Mouse (Mus musculus) ovary, adult 2 months (tissue): Measurements from ENCODE around the gene Armc12. TPM values are rescaled to one million over a fixed set of nuclear protein-coding genes. Genes with fewer than 3 reads are reported as not detected.

Experiments
- polyA plus RNA-seq: library from polyadenylated mRNA; depleted of rRNA; stranded (reverse); fragments of >200 nt; gene quantifications from 2 replicates; pipeline ENCODE4 v1.2.3, GENCODE M21; 2012; rRNA removed

Armc12 gene
- polyA plus RNA-seq, result 0.14 and 0.32 TPM in 2 replicates

GRCm38 (mm10) chr17:28530506-28530905 lies at the start of gene Armc12:
TSS of gene Armc12 (plus strand) at chr17:28530806.

GRCm38 (mm10) chr17:28517441-28517955 lies 13.1 kb upstream of the Armc12 start, which contains the start of gene Fkbp5:
TSS of gene Fkbp5 (minus strand) at chr17:28517527.

DNA sequence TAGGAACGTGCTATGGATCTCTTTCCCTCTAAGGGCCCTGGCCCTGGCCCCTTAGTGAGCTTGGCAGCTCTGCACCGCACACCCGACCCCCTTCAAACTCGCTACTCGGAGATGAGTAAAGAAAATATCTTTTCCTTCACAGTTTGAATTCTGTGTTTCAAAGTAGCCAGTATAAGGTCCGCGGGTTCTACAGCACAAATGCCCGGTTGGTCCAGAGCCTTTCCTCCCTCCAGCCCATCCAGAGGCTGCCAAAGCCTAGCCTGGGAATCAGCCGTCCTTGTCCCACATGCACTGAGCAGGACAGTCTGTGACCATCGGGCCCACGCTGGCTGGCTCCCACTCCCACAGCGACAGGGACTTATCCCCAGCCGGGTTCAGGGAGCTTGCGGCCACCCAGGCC lies 18.5 kb downstream of the Armc12 start, which contains the start of gene Clpsl2:
Gene Clpsl2 (plus strand): TSS at position 301 of the 400 bp plus-strand sequence.

GRCm38 (mm10) chr17:28560598-28560997 lies 30.0 kb downstream of the Armc12 start, which contains the start of gene Clps:
TSS of gene Clps (minus strand) at chr17:28560766.

DNA sequence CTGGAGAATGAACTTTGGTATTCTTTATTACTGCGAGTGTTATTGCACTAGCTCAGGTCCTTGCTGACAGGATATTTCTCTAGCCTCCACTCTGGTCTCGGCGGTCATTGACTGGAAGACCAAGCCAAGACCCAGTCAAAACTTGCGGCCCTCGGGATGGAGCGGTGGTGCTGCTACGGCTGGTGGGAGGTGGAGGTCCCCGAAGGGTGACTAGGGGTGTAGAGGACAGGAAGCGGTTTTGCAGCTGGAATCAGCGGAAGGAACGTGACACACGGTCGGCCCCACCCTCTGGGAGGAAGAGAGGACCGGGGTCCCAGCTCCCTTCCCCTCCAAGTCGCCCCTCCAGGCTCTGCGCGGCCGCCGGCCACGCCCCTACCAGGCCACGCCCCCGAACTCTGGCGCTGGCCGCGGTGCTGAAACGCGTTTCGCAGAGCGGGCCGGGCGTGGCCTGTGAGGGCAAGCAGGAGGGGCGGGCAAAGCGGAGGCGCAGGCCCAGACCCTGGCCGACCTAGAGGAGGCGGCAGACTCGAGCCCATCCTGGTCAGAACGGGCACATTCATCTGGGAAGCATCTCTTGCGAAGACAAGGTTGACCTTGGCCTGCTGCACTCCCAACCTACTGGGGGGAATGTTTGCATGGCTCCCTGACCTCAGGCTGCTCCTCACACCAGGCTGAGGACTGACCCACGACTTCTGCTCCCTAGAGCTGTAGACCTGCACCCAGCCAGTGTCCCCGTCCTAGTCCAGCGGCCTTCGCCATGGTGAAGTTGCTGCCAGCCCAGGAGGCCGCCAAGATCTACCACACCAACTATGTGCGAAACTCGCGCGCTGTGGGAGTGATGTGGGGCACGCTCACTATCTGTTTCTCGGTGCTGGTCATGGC lies 44.9 kb downstream of the Armc12 start, which contains the start of gene Lhfpl5:
Gene Lhfpl5 (plus strand): TSS at position 398 of the 882 bp plus-strand sequence.

Other genes with a start within 250 kb of the Armc12 start
- 28.9 and 31.7 TPM in 2 replicates for gene Fance, start 217.3 kb upstream of the Armc12 start, polyA plus RNA-seq
- 4,084 and 8,432 TPM in 2 replicates for gene Rpl10a, start 202.3 kb upstream of the Armc12 start, polyA plus RNA-seq
- 34.2 and 40.1 TPM in 2 replicates for gene Tead3, start 180.0 kb upstream of the Armc12 start, polyA plus RNA-seq
- 3.7 and 4.1 TPM in 2 replicates for gene Tulp1, start 165.6 kb upstream of the Armc12 start, polyA plus RNA-seq
- gene Fkbp5, start 13.3 kb upstream of the Armc12 start, polyA plus RNA-seq, result 188 and 212 TPM in 2 replicates
- gene Clpsl2, start 18.6 kb downstream of the Armc12 start, polyA plus RNA-seq, result not detected in 2 replicates
- gene Clps, start 30.0 kb downstream of the Armc12 start, polyA plus RNA-seq, result 7.8 and 39.7 TPM in 2 replicates
- gene Lhfpl5, start 44.8 kb downstream of the Armc12 start, polyA plus RNA-seq, result not detected in 2 replicates
- gene Srpk1, start 91.9 kb downstream of the Armc12 start, polyA plus RNA-seq, result 23.2 and 29.3 TPM in 2 replicates
- 0.94 and 1.7 TPM in 2 replicates for gene Slc26a8, start 159.4 kb downstream of the Armc12 start, polyA plus RNA-seq
- gene Mapk14, start 160.5 kb downstream of the Armc12 start, polyA plus RNA-seq, result 82.6 and 83.3 TPM in 2 replicates
- gene AC170998.1, start 195.3 kb downstream of the Armc12 start, polyA plus RNA-seq, result 0.56 and 0.62 TPM in 2 replicates
- gene Mapk13, start 238.5 kb downstream of the Armc12 start, polyA plus RNA-seq, result 14.4 and 15.7 TPM in 2 replicates